Mouse (Mus musculus): ENCODE measurements around the gene Ormdl2.

Ormdl2 gene

GRCm38 (mm10) chr10:128803771-128804270 is 17.6 kb downstream of the Ormdl2 start, which contains the start of gene Dnajc14:
Gene Dnajc14 (plus strand): TSS chr10:128804062.
- in situ Hi-C loops (cut with MboI, MseI) = no loop called here

GRCm38 (mm10) chr10:128803361-128803760 is 18.1 kb downstream of the Ormdl2 start:
- in situ Hi-C loops (cut with MboI, MseI) = no loop called here

- in situ Hi-C loops (cut with MboI, MseI) = no loop called here
Measured at GRCm38 (mm10) chr10:128802956-128803355, 18.5 kb downstream of the Ormdl2 start.

DNA sequence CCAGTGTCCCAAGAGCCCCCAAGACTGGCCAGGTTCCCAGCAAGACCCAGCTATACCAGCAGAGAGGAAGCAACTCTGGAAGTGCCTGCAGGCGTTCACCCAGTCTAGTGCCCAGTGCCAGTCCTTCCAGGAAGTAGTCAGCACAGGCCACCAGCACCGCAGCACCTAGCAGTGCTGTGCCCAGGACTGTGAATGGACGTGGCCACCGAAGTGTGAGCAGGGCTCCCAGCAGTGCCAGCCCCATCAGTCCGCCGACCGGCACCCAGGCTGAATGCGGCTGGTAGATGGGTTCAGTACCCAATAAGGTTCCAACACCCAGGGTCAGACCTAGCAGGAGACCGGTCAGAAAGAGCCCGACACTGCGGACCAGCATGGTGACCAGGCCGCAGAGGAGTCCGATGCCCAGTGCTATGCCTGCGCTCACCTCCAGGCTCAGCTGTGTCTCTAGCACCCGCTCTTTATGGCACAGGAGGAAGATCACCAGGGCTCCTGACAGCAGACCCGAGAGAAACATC is 19.4 kb downstream of the Ormdl2 start:
- in situ Hi-C loops (cut with MboI, MseI) = no loop called here

DNA sequence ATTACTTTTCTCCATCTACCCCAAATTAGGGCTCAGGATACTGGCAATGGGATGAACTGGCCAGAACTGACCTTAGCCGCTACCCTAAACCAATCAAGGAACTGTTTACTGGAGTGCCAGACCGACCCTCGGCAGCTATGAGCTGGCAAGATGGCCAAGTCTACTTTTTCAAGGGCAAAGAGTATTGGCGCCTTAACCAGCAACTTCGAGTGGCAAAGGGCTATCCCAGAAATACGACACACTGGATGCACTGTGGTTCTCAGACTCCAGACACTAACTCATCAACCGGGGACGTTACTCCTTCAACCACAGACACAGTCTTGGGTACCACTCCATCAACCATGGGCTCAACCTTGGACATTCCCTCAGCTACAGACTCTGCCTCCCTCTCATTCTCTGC is 22.8 kb downstream of the Ormdl2 start:
- in situ Hi-C loops (cut with MboI, MseI) = no loop called here

GRCm38 (mm10) chr10:128795581-128795980 is 25.9 kb downstream of the Ormdl2 start:
- in situ Hi-C loops (cut with MboI, MseI) = no loop called here

- in situ Hi-C loops (cut with MboI, MseI) = no loop called here
Measured at GRCm38 (mm10) chr10:128794391-128794790, 27.1 kb downstream of the Ormdl2 start.

DNA sequence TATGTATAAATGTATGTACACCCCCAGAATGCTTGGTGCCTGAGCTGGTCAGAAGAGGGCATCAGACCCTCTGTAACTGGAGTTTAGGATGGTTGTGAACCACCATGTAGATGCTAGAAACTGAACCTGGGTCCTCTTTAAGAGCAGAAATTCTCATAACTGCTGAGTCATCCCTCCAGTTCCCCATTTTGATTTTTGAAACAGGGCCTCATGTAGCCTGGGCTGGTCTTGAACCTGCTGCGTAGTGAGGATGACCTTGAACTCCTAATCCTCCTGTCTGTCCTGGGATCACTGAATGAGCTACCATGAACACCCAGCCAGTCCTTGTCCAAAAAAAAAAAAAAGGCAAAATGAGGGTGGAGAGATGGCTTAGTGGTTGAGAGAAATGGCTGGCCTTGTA is 28.2 kb downstream of the Ormdl2 start:
- in situ Hi-C loops (cut with MboI, MseI) = no loop called here

DNA sequence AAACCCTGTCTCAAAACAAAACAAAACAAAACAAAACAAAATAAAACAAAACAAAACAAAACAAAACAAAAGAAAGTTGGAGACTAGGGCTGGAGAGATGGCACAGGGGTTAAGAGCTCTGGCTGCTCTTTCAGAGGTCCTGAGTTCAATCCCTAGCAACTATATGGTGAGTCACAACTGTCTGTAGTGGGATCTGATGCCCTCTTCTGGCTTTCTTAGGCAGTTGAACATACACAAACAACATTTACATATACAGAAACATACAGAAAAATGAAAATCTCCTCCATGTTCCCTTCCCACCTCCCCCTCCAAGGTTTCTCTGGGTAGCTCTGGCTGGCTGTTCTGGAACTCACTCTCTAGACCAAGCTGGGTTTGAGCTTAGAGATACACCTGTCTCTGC is 29.4 kb downstream of the Ormdl2 start:
- in situ Hi-C loops (cut with MboI, MseI) = no loop called here

GRCm38 (mm10) chr10:128790398-128791124 is 30.9 kb downstream of the Ormdl2 start, which contains the start of gene Mmp19:
Gene Mmp19 (plus strand): TSS chr10:128790910.
- in situ Hi-C loops (cut with MboI, MseI) = no loop called here

GRCm38 (mm10) chr10:128780200-128780599 is 41.2 kb downstream of the Ormdl2 start:
- in situ Hi-C loops (cut with MboI, MseI) = no loop called here

DNA sequence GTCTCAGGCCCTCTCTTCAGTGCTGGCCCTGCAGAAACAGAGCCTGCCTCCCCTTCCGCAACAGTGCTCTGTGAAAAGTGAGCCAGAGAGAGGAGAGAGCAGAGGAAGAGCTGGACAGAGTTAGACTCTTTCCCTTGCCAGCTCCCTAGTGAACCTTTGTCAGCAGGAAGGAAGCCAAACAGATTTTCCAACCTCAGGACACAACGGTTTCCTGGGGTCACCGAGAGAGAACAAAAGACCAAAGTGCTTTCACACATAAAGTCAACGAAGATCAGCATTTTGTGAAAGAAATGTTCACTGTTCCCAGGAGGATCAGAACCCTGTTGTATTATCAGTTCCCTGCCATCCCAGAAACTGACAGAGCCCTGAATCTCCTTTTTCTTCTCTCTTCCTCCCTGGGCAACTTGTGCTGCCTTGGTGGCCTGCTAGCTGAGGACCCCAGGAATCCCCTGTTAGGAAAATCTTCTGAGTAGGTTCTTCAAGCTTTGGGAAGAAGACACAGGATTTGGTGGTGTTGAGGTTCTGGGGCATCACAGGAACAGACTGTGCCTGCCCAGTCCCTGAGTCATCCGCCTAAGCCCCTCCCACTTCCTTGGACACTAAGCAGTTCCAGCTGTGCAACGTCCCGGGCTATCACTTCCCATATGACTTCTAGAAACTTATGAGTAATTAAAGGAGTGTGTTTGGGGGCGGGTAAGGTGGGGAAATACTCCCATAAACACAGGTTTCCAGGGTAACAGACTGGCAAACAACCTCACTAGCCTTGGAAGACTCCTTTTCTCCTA is 42.2 kb downstream of the Ormdl2 start:
- in situ Hi-C loops (cut with MboI, MseI) = no loop called here

GRCm38 (mm10) chr10:128778441-128778840 is 43.0 kb downstream of the Ormdl2 start:
- in situ Hi-C loops (cut with MboI, MseI) = no loop called here

GRCm38 (mm10) chr10:128773685-128774084 is 47.8 kb downstream of the Ormdl2 start:
- in situ Hi-C loops (cut with MboI, MseI) = no loop called here

GRCm38 (mm10) chr10:128772895-128773294 is 48.5 kb downstream of the Ormdl2 start:
- in situ Hi-C loops (cut with MboI, MseI) = no loop called here

All from regulatory T cell (primary cell).